Mouse (Mus musculus) heart, adult 10 weeks (tissue): Measurements from ENCODE around the gene Kcnj16. TPM values are rescaled to one million over a fixed set of nuclear protein-coding genes. Genes with fewer than 3 reads are reported as not detected.

ENCODE experiments used
- polyA plus RNA-seq: library from polyadenylated mRNA; stranded (reverse); fragments of 350-450 nt; fragmentation: Illumina TruSeq; extraction: RNeasy Lipid Tissue Mini Kit (QIAGEN cat#74804); gene quantifications from one replicate; pipeline ENCODE4 v1.2.3, GENCODE M21; 2014; ENCODE audit warnings: low read depth, low replicate concordance

The Kcnj16 gene
- polyA plus RNA-seq: not detected

GRCm38 (mm10) chr11:110967762-110968135 lies at the start of gene Kcnj16:
Gene Kcnj16, plus strand, starts transcription at chr11:110968033.

GRCm38 (mm10) chr11:111065635-111066298 lies 97.9 kb downstream of the Kcnj16 start, which contains the start of gene Kcnj2:
Gene Kcnj2, plus strand, starts transcription at chr11:111066164.

Other genes with a start within 250 kb of the Kcnj16 start
- 22.8 TPM for gene Kcnj2, start 98.1 kb downstream of the Kcnj16 start, polyA plus RNA-seq